Mouse (Mus musculus): ENCODE data around the gene Neb. TPM values are rescaled to one million over a fixed set of nuclear protein-coding genes. Genes with fewer than 3 reads are reported as not detected.

Neb gene
- polyA plus RNA-seq, 1 experiment from 2014 or later: 0.50 TPM

GRCm38 (mm10) chr2:52297969-52298368 lies 80.3 kb downstream of the Neb start:
- Histone ChIP-seq H3K4me3 (no peak overlapping the region), H3K27me3 (replicated peaks) (no peaks in the 10 kb centered on the region), H3K4me2 (no peak overlapping the region), H3K36me3 (no peaks in the 10 kb centered on the region), H3K4me1 (no peaks in the 10 kb centered on the region), H3K9me3 (replicated peaks) (no peaks in the 10 kb centered on the region), H3K9ac (no peak overlapping the region), H3K27ac (no peak overlapping the region)
- 76% methylated on average over 5 of the region's 5 CpGs for WGBS (ENCODE audit: insufficient replicate concordance)
- no peak for ATAC-seq

- no peak overlapping the region for H3K4me3 ChIP-seq
- H3K27me3 ChIP-seq (replicated peaks): no peaks in the 10 kb centered on the region
- WGBS (ENCODE audit: insufficient replicate concordance): 66% methylated on average over 9 of the region's 9 CpGs
- no peaks in the 10 kb centered on the region for H3K36me3 ChIP-seq
- no peaks in the 10 kb centered on the region for H3K4me1 ChIP-seq
- no peak for ATAC-seq
- no peak overlapping the region for H3K27ac ChIP-seq
- H3K9me3 ChIP-seq (replicated peaks): no peaks in the 10 kb centered on the region
- H3K9ac ChIP-seq: no peak overlapping the region
- no peak overlapping the region for H3K4me2 ChIP-seq
These were observed 81.5 kb downstream of the Neb start for GRCm38 (mm10) chr2:52296779-52297178.

GRCm38 (mm10) chr2:52287436-52287835 lies 90.8 kb downstream of the Neb start:
- Histone ChIP-seq H3K36me3 (no peaks in the 10 kb centered on the region), H3K9ac (no peak overlapping the region), H3K9me3 (replicated peaks) (no peaks in the 10 kb centered on the region), H3K4me2 (no peak overlapping the region), H3K27ac (no peak overlapping the region), H3K4me1 (no peaks in the 10 kb centered on the region), H3K27me3 (replicated peaks) (no peaks in the 10 kb centered on the region), H3K4me3 (no peak overlapping the region)
- ATAC-seq: no peak
- WGBS (ENCODE audit: insufficient replicate concordance): 52% methylated on average over 1 of the region's 1 CpGs

DNA sequence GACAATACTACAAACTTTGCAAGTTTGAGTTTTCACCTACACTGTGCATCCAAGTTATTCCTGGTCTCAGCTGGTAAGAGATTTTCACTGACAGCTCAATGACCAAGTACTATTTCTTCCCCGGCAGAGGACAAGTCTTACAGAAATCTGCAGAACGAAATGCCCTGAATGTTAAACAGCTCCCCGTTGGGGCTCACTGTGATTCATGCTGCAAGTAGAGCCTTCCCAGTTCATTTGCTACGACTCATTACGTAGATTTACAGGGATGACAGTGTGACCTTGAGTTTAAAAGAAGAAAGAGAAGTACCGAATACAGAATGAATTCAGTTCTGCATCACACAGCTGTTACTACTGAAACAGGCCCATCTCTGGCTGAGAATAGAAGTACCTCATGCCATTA lies 91.9 kb downstream of the Neb start:
- no peak overlapping the region for H3K9ac ChIP-seq
- WGBS (ENCODE audit: insufficient replicate concordance): 72% methylated on average over 6 of the region's 6 CpGs
- H3K4me3 ChIP-seq: no peak overlapping the region

DNA sequence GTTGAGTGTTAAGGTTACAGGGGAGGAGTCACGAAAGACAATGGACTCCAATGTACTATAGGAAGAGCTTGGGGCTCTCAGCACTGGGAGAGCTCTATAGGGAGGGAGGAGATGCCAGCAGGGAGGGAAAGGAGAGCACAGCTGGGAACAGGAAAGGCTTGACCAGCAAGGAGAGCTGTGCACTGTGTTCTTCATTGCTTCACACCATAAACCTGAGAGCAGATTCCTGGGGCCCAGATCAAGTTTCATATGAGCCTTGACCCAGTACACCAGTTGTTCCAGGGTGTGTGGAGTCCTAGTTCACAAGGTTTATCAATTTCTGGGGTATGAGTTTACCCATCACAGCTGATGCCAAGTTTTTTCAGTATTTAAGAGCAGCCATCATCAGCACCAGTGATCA lies 106.1 kb downstream of the Neb start:
- H3K27ac ChIP-seq: no peak overlapping the region
- H3K4me2 ChIP-seq: no peak overlapping the region

More for the DNA sequence above, 91.9 kb downstream of the Neb start:
- no peaks in the 10 kb centered on the region for H3K4me1 ChIP-seq
- ATAC-seq: no peak
- H3K4me2 ChIP-seq: no peak overlapping the region
- H3K9me3 ChIP-seq (replicated peaks): no peaks in the 10 kb centered on the region
- no peaks in the 10 kb centered on the region for H3K36me3 ChIP-seq
- H3K27me3 ChIP-seq (replicated peaks): no peaks in the 10 kb centered on the region
- no peak overlapping the region for H3K27ac ChIP-seq

GRCm38 (mm10) chr2:52270911-52271310 lies 107.4 kb downstream of the Neb start:
- no peak overlapping the region for H3K4me3 ChIP-seq
- ATAC-seq: no peak
- 81% methylated on average over 8 of the region's 8 CpGs for WGBS (ENCODE audit: insufficient replicate concordance)

More for the DNA sequence above, 106.1 kb downstream of the Neb start:
- Histone ChIP-seq H3K4me3 (no peak overlapping the region), H3K27me3 (replicated peaks) (no peaks in the 10 kb centered on the region), H3K4me1 (no peaks in the 10 kb centered on the region), H3K9ac (no peak overlapping the region), H3K36me3 (no peaks in the 10 kb centered on the region), H3K9me3 (replicated peaks) (no peaks in the 10 kb centered on the region)
- WGBS (ENCODE audit: insufficient replicate concordance): 36% methylated on average over 1 of the region's 1 CpGs
- ATAC-seq: no peak

GRCm38 (mm10) chr2:52262149-52262548 lies 116.1 kb downstream of the Neb start:
- no peak overlapping the region for H3K4me3 ChIP-seq
- H3K36me3 ChIP-seq: no peaks in the 10 kb centered on the region
- no peak overlapping the region for H3K4me2 ChIP-seq
- no peaks in the 10 kb centered on the region for H3K9me3 ChIP-seq (replicated peaks)
- WGBS (ENCODE audit: insufficient replicate concordance): 25% methylated on average over 2 of the region's 2 CpGs
- H3K9ac ChIP-seq: no peak overlapping the region
- no peak for ATAC-seq
- H3K4me1 ChIP-seq: no peaks in the 10 kb centered on the region
- H3K27me3 ChIP-seq (replicated peaks): no peaks in the 10 kb centered on the region
- H3K27ac ChIP-seq: no peak overlapping the region

More at GRCm38 (mm10) chr2:52270911-52271310, 107.4 kb downstream of the Neb start:
- no peak overlapping the region for H3K9ac ChIP-seq
- no peaks in the 10 kb centered on the region for H3K36me3 ChIP-seq
- no peaks in the 10 kb centered on the region for H3K9me3 ChIP-seq (replicated peaks)
- no peak overlapping the region for H3K4me2 ChIP-seq
- H3K27me3 ChIP-seq (replicated peaks): no peaks in the 10 kb centered on the region
- H3K4me1 ChIP-seq: no peaks in the 10 kb centered on the region
- no peak overlapping the region for H3K27ac ChIP-seq

DNA sequence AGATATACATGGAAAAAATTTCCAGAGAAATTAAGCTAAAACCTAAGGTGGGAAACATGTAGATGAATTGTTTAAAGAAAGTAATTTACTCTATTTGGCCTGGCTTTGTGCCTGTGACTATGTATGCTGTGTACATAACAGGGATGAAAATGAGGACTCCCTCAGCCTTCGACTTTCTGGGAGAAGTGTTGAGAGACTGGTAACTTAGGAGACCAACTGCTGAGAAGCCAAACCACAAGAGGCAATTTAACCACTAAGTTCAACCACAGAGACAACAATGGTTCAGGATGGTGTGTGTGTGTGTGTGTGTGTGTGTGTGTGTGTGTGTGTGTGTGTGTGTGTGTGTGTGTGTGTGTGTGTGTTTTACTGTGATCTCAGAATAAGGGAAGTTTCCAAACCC lies 126.2 kb downstream of the Neb start:
- no peaks in the 10 kb centered on the region for H3K27me3 ChIP-seq (replicated peaks)
- no peaks in the 10 kb centered on the region for H3K4me1 ChIP-seq
- no peaks in the 10 kb centered on the region for H3K9me3 ChIP-seq (replicated peaks)
- 13% methylated on average over 1 of the region's 1 CpGs for WGBS (ENCODE audit: insufficient replicate concordance)
- no peak overlapping the region for H3K9ac ChIP-seq
- H3K27ac ChIP-seq: no peak overlapping the region
- H3K4me2 ChIP-seq: no peak overlapping the region
- no peak overlapping the region for H3K4me3 ChIP-seq
- H3K36me3 ChIP-seq: no peaks in the 10 kb centered on the region
- ATAC-seq: no peak

- Histone ChIP-seq H3K4me3 (no peak overlapping the region), H3K4me1 (no peaks in the 10 kb centered on the region), H3K27me3 (replicated peaks) (no peaks in the 10 kb centered on the region), H3K27ac (no peak overlapping the region), H3K9ac (no peak overlapping the region), H3K9me3 (replicated peaks) (no peaks in the 10 kb centered on the region), H3K36me3 (no peaks in the 10 kb centered on the region), H3K4me2 (no peak overlapping the region)
- no peak for ATAC-seq
- 66% methylated on average over 9 of the region's 9 CpGs for WGBS (ENCODE audit: insufficient replicate concordance)
These were observed 129.9 kb downstream of the Neb start for GRCm38 (mm10) chr2:52248316-52248826.

GRCm38 (mm10) chr2:52245091-52245490 lies 133.2 kb downstream of the Neb start:
- Histone ChIP-seq H3K36me3 (no peaks in the 10 kb centered on the region), H3K9me3 (replicated peaks) (no peaks in the 10 kb centered on the region), H3K9ac (no peak overlapping the region), H3K27ac (no peak overlapping the region), H3K4me1 (no peaks in the 10 kb centered on the region), H3K27me3 (replicated peaks) (no peaks in the 10 kb centered on the region), H3K4me2 (no peak overlapping the region), H3K4me3 (no peak overlapping the region)
- 72% methylated on average over 5 of the region's 5 CpGs for WGBS (ENCODE audit: insufficient replicate concordance)
- no peak for ATAC-seq

GRCm38 (mm10) chr2:52242691-52243090 lies 135.6 kb downstream of the Neb start:
- H3K27ac ChIP-seq: no peak overlapping the region
- H3K27me3 ChIP-seq (replicated peaks): no peaks in the 10 kb centered on the region
- no peak overlapping the region for H3K9ac ChIP-seq
- H3K4me1 ChIP-seq: no peaks in the 10 kb centered on the region
- no peak overlapping the region for H3K4me2 ChIP-seq
- no peaks in the 10 kb centered on the region for H3K36me3 ChIP-seq
- WGBS (ENCODE audit: insufficient replicate concordance): 43% methylated on average over 1 of the region's 1 CpGs
- H3K4me3 ChIP-seq: no peak overlapping the region
- H3K9me3 ChIP-seq (replicated peaks): no peaks in the 10 kb centered on the region
- no peak for ATAC-seq

- no peak for ATAC-seq
- Histone ChIP-seq H3K27me3 (replicated peaks) (no peaks in the 10 kb centered on the region), H3K27ac (no peak overlapping the region), H3K36me3 (no peaks in the 10 kb centered on the region), H3K9me3 (replicated peaks) (no peaks in the 10 kb centered on the region), H3K4me3 (no peak overlapping the region), H3K4me1 (no peaks in the 10 kb centered on the region), H3K9ac (no peak overlapping the region), H3K4me2 (no peak overlapping the region)
- WGBS (ENCODE audit: insufficient replicate concordance): 47% methylated on average over 5 of the region's 5 CpGs
These were observed 140.4 kb downstream of the Neb start for GRCm38 (mm10) chr2:52237892-52238291.

DNA sequence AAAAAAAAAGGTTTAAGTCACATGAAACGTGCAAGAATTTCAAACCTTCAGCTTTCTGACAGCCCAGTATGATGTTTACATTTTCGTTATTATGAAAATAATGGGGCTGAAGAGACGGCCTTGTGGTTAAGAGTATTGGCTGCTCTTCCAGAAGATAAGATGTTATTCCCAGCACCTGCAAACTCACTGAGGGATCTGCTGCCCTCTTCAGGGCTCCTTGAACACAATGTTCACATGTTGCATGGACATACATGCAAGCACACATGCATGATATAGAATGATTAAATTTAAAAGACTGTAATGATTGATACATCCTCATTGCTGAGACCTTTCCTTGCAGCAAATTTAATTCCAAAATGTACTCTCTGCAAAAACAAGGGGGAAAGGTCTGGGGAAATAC lies 150.7 kb downstream of the Neb start:
- Histone ChIP-seq H3K4me2 (no peak overlapping the region), H3K36me3 (no peaks in the 10 kb centered on the region), H3K4me3 (no peak overlapping the region), H3K4me1 (no peaks in the 10 kb centered on the region), H3K27me3 (replicated peaks) (no peaks in the 10 kb centered on the region), H3K9ac (no peak overlapping the region), H3K9me3 (replicated peaks) (no peaks in the 10 kb centered on the region), H3K27ac (no peak overlapping the region)
- ATAC-seq: no peak
- 25% methylated on average over 3 of the region's 3 CpGs for WGBS (ENCODE audit: insufficient replicate concordance)
